Mouse (Mus musculus) erythroblast, embryonic 14.5 days (primary cell): ENCODE measurements at regions not wholly inside any gene's neighbourhood (a gene's known extent, or its start where the extent isn't known, plus 50 kb on each side); places are given as distances from the start of the nearest gene placed in this dataset.

Experiments used
- GATA1 ChIP-seq: IDR thresholded peaks from 2 replicates; pipeline ENCODE4 v1.6.1; 2012; ENCODE audit warnings: low read length, inconsistent platforms, mixed read lengths
- TAL1 ChIP-seq: IDR thresholded peaks from 3 replicates; pipeline ENCODE4 v1.6.1; 2012; ENCODE audit warnings: low read length, inconsistent platforms, mixed read lengths

DNA sequence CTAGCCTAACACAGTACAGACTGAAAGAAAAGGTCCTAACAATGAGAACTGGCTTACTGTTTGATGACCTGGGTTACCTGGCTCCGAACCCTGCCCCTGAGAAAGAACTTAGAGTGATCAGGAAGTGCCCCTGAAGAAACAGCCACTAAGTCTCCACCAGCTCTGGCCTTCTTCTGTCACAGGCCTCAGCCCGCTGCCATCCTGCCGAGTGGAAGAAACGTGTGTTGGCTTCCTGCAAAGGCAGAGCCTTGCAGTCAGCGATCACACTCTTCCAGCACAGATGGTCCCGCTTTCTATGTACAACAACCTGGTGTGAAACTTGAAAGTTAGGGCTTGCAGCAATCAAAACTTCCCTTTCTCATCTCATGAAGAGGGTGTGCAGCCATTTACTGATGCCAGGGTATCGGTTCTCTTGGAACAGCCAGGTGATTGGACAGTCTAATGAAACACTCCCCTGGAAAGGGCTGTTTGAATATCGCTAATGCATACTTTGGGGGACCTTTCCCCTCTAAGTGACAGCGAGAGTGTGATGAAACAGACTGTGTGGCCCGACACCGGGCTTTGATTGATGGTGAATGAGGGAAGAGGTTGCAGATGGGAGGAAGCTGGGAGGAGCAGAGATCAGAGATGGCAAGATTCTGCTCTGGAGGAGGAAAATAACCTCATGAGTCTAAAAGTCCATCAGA lies 89.4 kb upstream of the Elac2 start:
- TF ChIP-seq TAL1 = no peak
- no peak for TF ChIP-seq GATA1
